Mouse (Mus musculus): ENCODE results near the gene Cacng8.

- TF ChIP-seq CTCF (IDR thresholded peaks at IDR 0.05; ENCODE audit: borderline replicate concordance, control insufficient read depth, extremely low read depth, insufficient read depth, low read length, poor library complexity): no peak
- no peak for TF ChIP-seq POLR2A (IDR thresholded peaks at IDR 0.05; ENCODE audit: control insufficient read depth, extremely low read depth, insufficient read depth, low read length, poor library complexity)
These were observed 5.6 kb upstream of the Cacng8 start for GRCm38 (mm10) chr7:3384807-3385319.

Data from thymus, adult 2 months (tissue).